Mouse (Mus musculus) layer of hippocampus, adult 9-11 months (tissue): Measurements from ENCODE around the gene Olfr761.
"Not testable (repeated sequence)": the region's sequence is repeated elsewhere in the genome, so short reads cannot be mapped to it uniquely, and the experiment has no call there.

Experiments used
- DNase-seq: peaks from one replicate; pipeline ENCODE4 v3.0.0; 2022

Olfr761 gene

DNA sequence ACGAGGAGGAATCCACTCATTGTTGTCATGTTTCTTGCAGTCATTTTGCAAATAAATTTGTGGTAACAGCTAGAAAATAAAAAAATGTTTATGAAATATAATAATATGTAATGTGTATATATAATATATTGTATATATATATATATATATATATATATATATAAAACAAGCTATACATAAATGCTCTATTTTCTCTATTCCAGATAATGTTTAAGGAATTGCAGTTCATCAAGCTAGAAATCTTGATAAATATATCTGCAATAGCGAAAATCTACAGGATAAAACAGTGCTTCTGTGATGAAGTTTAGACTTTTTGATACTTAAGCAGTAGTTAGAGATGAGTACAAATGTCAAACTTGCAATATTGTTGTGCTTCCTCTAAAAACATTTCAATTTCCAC is at the start of gene Olfr761:
TSS of gene Olfr761 (minus strand) at position 101 of the 400 bp plus-strand sequence.
- no peak for DNase-seq

DNA sequence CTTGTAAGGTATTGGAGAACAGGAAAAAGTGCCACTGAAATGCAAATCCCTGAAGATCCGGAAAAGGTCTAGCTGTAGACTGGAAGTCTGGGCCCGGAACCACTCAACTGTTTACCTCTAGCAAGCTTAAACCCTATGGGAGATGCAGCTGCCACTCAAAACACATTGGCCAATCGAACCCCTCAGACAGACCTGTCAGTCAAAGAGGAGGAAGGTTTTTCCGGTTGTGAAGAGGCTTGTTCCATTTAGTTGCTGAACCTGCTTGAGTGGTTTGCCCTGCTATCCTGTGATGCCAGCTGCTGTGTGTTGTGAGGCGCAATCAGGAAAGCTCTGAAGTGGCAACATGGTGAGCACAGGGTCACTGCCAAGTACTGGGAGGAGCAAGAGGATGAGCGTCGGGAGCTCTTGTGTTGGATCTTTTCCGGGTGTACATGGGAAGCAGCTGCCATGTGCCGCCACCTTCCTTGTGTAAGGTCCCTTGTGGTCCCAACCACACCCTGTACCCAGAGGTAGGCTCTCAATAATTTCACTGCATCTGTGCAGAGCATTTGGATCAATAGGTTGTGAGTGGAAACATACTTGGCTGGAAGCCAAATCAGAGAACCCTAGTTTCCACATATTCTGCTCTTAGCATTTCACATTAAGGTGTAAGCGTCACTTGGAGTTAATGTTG is 42.9 kb upstream of the Olfr761 start:
- no peak for DNase-seq

GRCm38 (mm10) chr17:37990453-37990961 is 37.6 kb upstream of the Olfr761 start:
- DNase-seq = no peak

DNA sequence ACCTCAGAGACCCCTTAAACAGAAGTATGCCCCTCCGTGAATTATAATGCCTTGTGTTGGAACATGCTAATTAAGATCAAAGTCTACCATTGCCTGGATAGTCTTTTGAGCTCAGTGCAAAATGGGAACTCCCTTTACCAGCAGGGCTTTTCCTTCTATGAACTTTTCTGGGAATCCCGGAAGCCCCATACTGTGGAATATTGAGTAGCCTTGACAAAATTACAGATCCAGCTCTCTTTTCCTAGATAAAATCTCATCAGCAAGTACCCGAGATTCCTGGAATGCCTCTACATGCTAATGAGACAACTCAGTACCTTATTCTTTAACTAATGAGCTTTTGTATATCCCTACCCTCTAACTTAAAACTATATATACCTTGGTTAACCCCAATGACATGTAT is 20.7 kb upstream of the Olfr761 start:
- no peak for DNase-seq

DNA sequence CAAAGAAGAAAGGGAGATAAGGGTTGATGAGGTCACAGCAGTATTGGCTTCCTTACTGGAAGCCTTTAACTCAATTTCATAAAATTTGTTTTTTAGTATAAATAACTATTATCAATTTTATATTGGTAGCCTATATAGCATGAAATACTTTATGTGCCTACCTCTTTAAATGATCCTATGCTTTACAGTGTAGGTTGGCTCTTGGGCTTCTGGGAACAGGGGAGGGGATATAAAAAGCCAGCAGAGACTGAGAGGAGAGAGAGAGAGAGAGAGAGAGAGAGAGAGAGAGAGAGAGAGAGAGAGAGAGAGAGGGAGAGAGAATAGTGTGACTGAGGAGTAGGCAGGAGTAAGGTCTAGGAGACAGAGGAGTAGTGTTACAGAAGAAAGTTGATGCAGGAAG is 32.6 kb downstream of the Olfr761 start, which contains the start of gene Olfr128:
TSS of gene Olfr128 (plus strand) at position 301 of the 400 bp plus-strand sequence.
- no peak for DNase-seq

DNA sequence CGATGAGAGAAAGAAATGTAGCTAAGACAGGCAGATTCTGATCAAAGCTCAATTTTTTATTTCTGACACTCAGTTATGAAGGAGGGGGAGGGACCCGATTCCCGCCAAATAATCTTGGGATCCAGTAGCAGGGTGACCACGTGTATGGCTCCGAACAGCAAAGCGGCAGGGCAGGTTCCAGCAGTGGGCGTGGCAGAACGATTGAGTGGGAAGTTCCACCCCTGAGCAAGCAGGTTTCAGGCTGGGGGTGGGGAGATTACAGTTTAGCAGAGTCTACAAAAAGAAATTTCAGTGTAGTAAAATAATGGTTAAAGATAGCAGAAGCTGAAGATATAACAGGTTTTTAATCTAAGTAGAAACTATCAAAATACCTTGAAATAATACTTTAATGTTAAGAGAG is 46.1 kb downstream of the Olfr761 start:
- DNase-seq = not testable (repeated sequence)
